In the genomic region with DNA sequence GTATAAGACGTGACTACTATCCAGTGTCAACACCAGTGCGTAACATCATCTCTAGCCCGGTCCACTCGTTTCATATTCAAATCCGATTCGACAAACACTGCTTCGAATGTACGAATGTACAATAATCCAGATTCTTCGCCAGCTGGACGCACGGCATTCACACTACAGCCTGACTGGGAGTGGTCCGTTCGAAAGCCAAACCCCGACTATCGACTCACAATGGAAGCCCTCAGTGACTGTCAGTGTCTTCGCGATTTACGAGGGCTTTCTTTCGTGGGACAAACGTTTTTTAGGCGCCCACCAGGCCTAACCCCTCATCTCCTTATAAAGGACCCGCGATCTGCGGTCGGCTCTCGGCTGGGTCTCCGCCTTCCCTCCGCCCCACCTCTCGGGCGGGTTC, we compare ENCODE assay signal across 9 mouse cellular contexts. TPM values are rescaled to one million over a fixed set of nuclear protein-coding genes. Genes with fewer than 3 reads are reported as not detected.
DNase-seq lines count a peak whose midpoint lies in the region; ATAC-seq and TF ChIP-seq lines count a peak whose summit lies in the region.
"Had no signal": no experiment of that assay in that cellular context is flagged by ENCODE, and none has a peak within 500 bp of the region (broad histone marks: within the 10 kb centered on the region; RNA-seq: fewer than 3 reads in every experiment).

No protein-coding gene starts in this region.

- H3K27me3 ChIP-seq in kidney, embryonic 15.5 days: no peaks in the 10 kb centered on the region
- H3K27me3 ChIP-seq in forebrain, embryonic 16.5 days (replicated peaks; ENCODE audit: control insufficient read depth, insufficient read depth, low read length): no peaks in the 10 kb centered on the region

- H3K9ac ChIP-seq in kidney, embryonic 15.5 days: peak overlapping the region; percentile 75
- H3K9ac ChIP-seq in forebrain, embryonic 16.5 days (replicated peaks; ENCODE audit: low read depth, low read length): peak overlapping the region; percentile 64

- H3K27ac ChIP-seq in kidney, embryonic 15.5 days: 0 out of 2 replicates have a peak overlapping the region, but pooled peaks have one; percentile 70
- H3K27ac ChIP-seq in bone marrow, adult 2 months (ENCODE audit: control insufficient read depth, insufficient read depth, low read depth, low read length, poor library complexity): no peak overlapping the region
- H3K27ac ChIP-seq in forebrain, embryonic 16.5 days (ENCODE audit: low read length): peak overlapping the region; percentile 39; the same call in 1 of the 2 replicates

- TF ChIP-seq POLR2A in bone marrow, adult 2 months (IDR thresholded peaks at IDR 0.05; ENCODE audit: borderline replicate concordance, control insufficient read depth, low read depth, low read length): no peak

- under 1% methylated on average over 30 of the region's 30 CpGs for WGBS in kidney, embryonic 15.5 days
- 3% methylated on average over 30 of the region's 30 CpGs for WGBS in bone marrow, adult 2 months
- WGBS in forebrain, embryonic 16.5 days: 2% methylated on average over 30 of the region's 30 CpGs

- no peaks in the 10 kb centered on the region for H3K9me3 ChIP-seq in kidney, embryonic 15.5 days (replicated peaks)
- H3K9me3 ChIP-seq in forebrain, embryonic 16.5 days (ENCODE audit: control insufficient read depth, low read length): no peaks in the 10 kb centered on the region

- H3K4me2 ChIP-seq in kidney, embryonic 15.5 days: peak overlapping the region; percentile 81
- H3K4me2 ChIP-seq in forebrain, embryonic 16.5 days (ENCODE audit: low read length): peak overlapping the region; percentile 73

- TF ChIP-seq CTCF in bone marrow, adult 2 months (IDR thresholded peaks at IDR 0.05; ENCODE audit: control insufficient read depth, insufficient read depth, low read length): no peak

- peak overlapping the region; percentile 89 for H3K4me3 ChIP-seq in kidney, embryonic 15.5 days (replicated peaks)
- H3K4me3 ChIP-seq in bone marrow, adult 2 months (replicated peaks; ENCODE audit: control insufficient read depth, low read depth, low read length): peak overlapping the region; percentile 58
- peak overlapping the region; percentile 58 for H3K4me3 ChIP-seq in forebrain, embryonic 16.5 days (replicated peaks; ENCODE audit: low read length)

- H3K4me1 ChIP-seq in kidney, embryonic 15.5 days: peaks cover 23% of the 10 kb centered on the region
- H3K4me1 ChIP-seq in bone marrow, adult 2 months (ENCODE audit: control insufficient read depth, insufficient read depth, low read length): no peaks in the 10 kb centered on the region
- H3K4me1 ChIP-seq in forebrain, embryonic 16.5 days (replicated peaks; ENCODE audit: control insufficient read depth, insufficient read depth, low read length): peaks cover 17% of the 10 kb centered on the region

- peak; percentile 23 for ATAC-seq in kidney, embryonic 15.5 days (replicated peaks; ENCODE audit: low FRiP score)
- no peak; the same call in none of the 2 replicates for ATAC-seq in forebrain, embryonic 16.5 days

- H3K36me3 ChIP-seq in kidney, embryonic 15.5 days: peaks cover 8% of the 10 kb centered on the region
- H3K36me3 ChIP-seq in forebrain, embryonic 16.5 days (ENCODE audit: control insufficient read depth, insufficient read depth): no peaks in the 10 kb centered on the region

- no peak for DNase-seq in kidney, postnatal 36 days
- DNase-seq in lung, postnatal 14 days: peak; percentile 4
- DNase-seq in gastrocnemius, adult 18-20 months (ENCODE audit: low spot score): no peak
- no peak for DNase-seq in thymus, postnatal 10 days (ENCODE audit: low spot score in 2 of 2)
- DNase-seq in c-Kit-positive CD71-positive TER-119-positive erythroid progenitor cells, embryonic 14.5 days (ENCODE audit: low spot score): no peak

RNA-seq across cellular contexts. Expression of gene Rabl2, which starts 0.4 kb away (rescaled TPM):
- polyA plus RNA-seq in kidney, embryonic 15.5 days (2015; fragmentation: Nextera tagmentation; extraction: Ambion mirVana): 53.9 and 55.9 TPM in 2 replicates
- 2.3 and 2.4 TPM in 2 replicates for polyA plus RNA-seq in bone marrow, adult 2 months (2011; ENCODE audit: insufficient read depth, insufficient read length, low replicate concordance, missing spikeins)
- polyA plus RNA-seq in forebrain, embryonic 16.5 days (2015; fragmentation: Nextera tagmentation; extraction: Ambion mirVana): 53.6 and 64.4 TPM in 2 replicates
- 1 to 10 TPM; 2.1 to 2.4 TPM for total RNA-seq in gastrocnemius, adult 18-20 months (2021)

RNA-seq across cellular contexts. Expression of gene Acr, which starts 23.2 kb away (rescaled TPM):
- polyA plus RNA-seq in kidney, embryonic 15.5 days (2015; fragmentation: Nextera tagmentation; extraction: Ambion mirVana): 0.22 and 0.27 TPM in 2 replicates
- polyA plus RNA-seq in bone marrow, adult 2 months (2011; ENCODE audit: insufficient read depth, insufficient read length, low replicate concordance, missing spikeins): not detected in 2 replicates
- 0.92 and 2.3 TPM in 2 replicates for polyA plus RNA-seq in forebrain, embryonic 16.5 days (2015; fragmentation: Nextera tagmentation; extraction: Ambion mirVana)
- not detected for total RNA-seq in gastrocnemius, adult 18-20 months (2021)
- total RNA-seq: adrenal gland, adult 18-20 months had no signal

Comparison
In these comparisons a context has a peak if more than half of its experiments do, and no peak if none do; other contexts are left out.
1. RNA of gene Rabl2, which starts 0.4 kb away (polyA plus RNA-seq): 53.6 to 64.4 TPM in forebrain, embryonic 16.5 days and 53.9 to 55.9 TPM in kidney, embryonic 15.5 days; 2.3 to 2.4 TPM in bone marrow, adult 2 months; every median in the first group is over 10 times any median in the second.
2. Peak in every context shown above with its lines, with median percentiles within 50 percentile points of each other: H3K4me3 ChIP-seq.